Mouse (Mus musculus) testis, adult 2 months (tissue): ENCODE measurements around the gene Slc6a18. TPM values are rescaled to one million over a fixed set of nuclear protein-coding genes. Genes with fewer than 3 reads are reported as not detected.

Experiments
- H3K27ac ChIP-seq: fragments of 200-500 bp; 2 replicates; pipeline ENCODE4 v1.5.1; 2012; ENCODE audit warnings: low read depth, low read length; ENCODE audit not compliant: control insufficient read depth, insufficient read depth
- H3K27me3 ChIP-seq: fragments of 200-500 bp; 2 replicates; pipeline ENCODE4 v1.6.1; 2012; ENCODE audit warnings: mild to moderate bottlenecking, low read length, moderate library complexity; ENCODE audit not compliant: control insufficient read depth, insufficient read depth
- H3K36me3 ChIP-seq: fragments of 200-500 bp; 2 replicates; pipeline ENCODE4 v1.6.1; 2012; ENCODE audit warnings: mild to moderate bottlenecking, low read length; ENCODE audit not compliant: control insufficient read depth, insufficient read depth
- H3K4me1 ChIP-seq: fragments of 200-500 bp; 2 replicates; pipeline ENCODE4 v1.6.1; 2012; ENCODE audit warnings: low read length; ENCODE audit not compliant: control insufficient read depth, insufficient read depth
- H3K4me3 ChIP-seq: fragments of 200-500 bp; 2 replicates; pipeline ENCODE4 v1.5.1; 2012; ENCODE audit warnings: low read depth, mild to moderate bottlenecking, low read length, moderate library complexity, mixed read lengths; ENCODE audit not compliant: control insufficient read depth
- CTCF ChIP-seq: fragments of 200-500 bp; IDR thresholded peaks from 2 replicates; pipeline ENCODE4 v1.5.1; 2012; ENCODE audit warnings: low read depth, mild to moderate bottlenecking, inconsistent platforms, low read length, moderate library complexity; ENCODE audit not compliant: control insufficient read depth, insufficient read depth, insufficient replicate concordance
- POLR2A ChIP-seq: fragments of 200-500 bp; IDR thresholded peaks from 2 replicates; pipeline ENCODE4 v1.6.1; 2012; ENCODE audit warnings: low read depth, mild to moderate bottlenecking, inconsistent platforms, low read length, moderate library complexity; ENCODE audit not compliant: control insufficient read depth
- polyA plus RNA-seq: library from polyadenylated mRNA; depleted of rRNA; stranded (reverse); fragments of >200 nt; gene quantifications from 2 replicates; pipeline ENCODE4 v1.2.3, GENCODE M21; 2012; rRNA removed

Slc6a18 gene
- polyA plus RNA-seq, result 0.17 and 0.52 TPM in 2 replicates

- Histone ChIP-seq H3K4me3 (no peak within 1 kb of the TSS), H3K36me3 (no peaks in the 10 kb centered on the region), H3K4me1 (no peaks in the 10 kb centered on the region), H3K27ac (no peak within 1 kb of the TSS), H3K27me3 (no peaks in the 10 kb centered on the region)
- no peak for TF ChIP-seq CTCF
- TF ChIP-seq POLR2A, result no peak
Observed at GRCm38 (mm10) chr13:73677853-73678252, at the start of gene Slc6a18. Gene Slc6a18, minus strand, starts transcription at chr13:73678023.

- 0 out of 2 replicates have a peak, but pooled peaks cover 2% of the 10 kb centered on the region for H3K4me1 ChIP-seq
- H3K27ac ChIP-seq, result no peak overlapping the region
- no peak overlapping the region for H3K4me3 ChIP-seq
- H3K27me3 ChIP-seq, result no peaks in the 10 kb centered on the region
- no peak for TF ChIP-seq CTCF
- TF ChIP-seq POLR2A, result no peak
- no peaks in the 10 kb centered on the region for H3K36me3 ChIP-seq
Observed at GRCm38 (mm10) chr13:73725315-73725714, 47.5 kb upstream of the Slc6a18 start.

- no peaks in the 10 kb centered on the region for H3K36me3 ChIP-seq
- no peaks in the 10 kb centered on the region for H3K27me3 ChIP-seq
- no peak for TF ChIP-seq CTCF
- TF ChIP-seq POLR2A, result no peak
- H3K4me1 ChIP-seq, result 0 out of 2 replicates have a peak, but pooled peaks cover 2% of the 10 kb centered on the region
- no peak overlapping the region for H3K4me3 ChIP-seq
- H3K27ac ChIP-seq, result no peak overlapping the region
Observed at GRCm38 (mm10) chr13:73723081-73723668, 45.4 kb upstream of the Slc6a18 start.

GRCm38 (mm10) chr13:73720241-73720640 lies 42.4 kb upstream of the Slc6a18 start:
- Histone ChIP-seq H3K36me3 (no peaks in the 10 kb centered on the region), H3K27ac (no peak overlapping the region), H3K27me3 (no peaks in the 10 kb centered on the region), H3K4me1 (0 out of 2 replicates have a peak, but pooled peaks cover 2% of the 10 kb centered on the region), H3K4me3 (no peak overlapping the region)
- TF ChIP-seq POLR2A, result no peak
- TF ChIP-seq CTCF, result no peak

- H3K27ac ChIP-seq, result no peak overlapping the region
Observed at GRCm38 (mm10) chr13:73718225-73718624, 40.4 kb upstream of the Slc6a18 start.

GRCm38 (mm10) chr13:73714020-73714419 lies 36.2 kb upstream of the Slc6a18 start:
- no peaks in the 10 kb centered on the region for H3K27me3 ChIP-seq
- H3K36me3 ChIP-seq, result no peaks in the 10 kb centered on the region
- no peak overlapping the region for H3K4me3 ChIP-seq
- H3K27ac ChIP-seq, result no peak overlapping the region
- TF ChIP-seq CTCF, result no peak
- TF ChIP-seq POLR2A, result no peak
- no peaks in the 10 kb centered on the region for H3K4me1 ChIP-seq

More at GRCm38 (mm10) chr13:73718225-73718624, 40.4 kb upstream of the Slc6a18 start:
- Histone ChIP-seq H3K4me1 (0 out of 2 replicates have a peak, but pooled peaks cover 2% of the 10 kb centered on the region), H3K4me3 (no peak overlapping the region), H3K36me3 (no peaks in the 10 kb centered on the region), H3K27me3 (no peaks in the 10 kb centered on the region)
- TF ChIP-seq CTCF, result peak; percentile 14; the same call in 1 of the 2 replicates
- TF ChIP-seq POLR2A, result no peak

GRCm38 (mm10) chr13:73713204-73713603 lies 35.4 kb upstream of the Slc6a18 start:
- Histone ChIP-seq H3K4me1 (no peaks in the 10 kb centered on the region), H3K27ac (no peak overlapping the region), H3K4me3 (no peak overlapping the region), H3K27me3 (no peaks in the 10 kb centered on the region), H3K36me3 (no peaks in the 10 kb centered on the region)
- TF ChIP-seq POLR2A (no peak), CTCF (no peak)

GRCm38 (mm10) chr13:73712228-73712627 lies 34.4 kb upstream of the Slc6a18 start:
- no peaks in the 10 kb centered on the region for H3K27me3 ChIP-seq
- H3K27ac ChIP-seq, result no peak overlapping the region
- H3K4me1 ChIP-seq, result no peaks in the 10 kb centered on the region
- H3K4me3 ChIP-seq, result no peak overlapping the region
- no peaks in the 10 kb centered on the region for H3K36me3 ChIP-seq
- no peak for TF ChIP-seq CTCF
- TF ChIP-seq POLR2A, result no peak
